Mouse (Mus musculus) ovary, adult 18-20 months (tissue): ENCODE results near the gene Rela.
"Not testable (repeated sequence)": the region's sequence is repeated elsewhere in the genome, so short reads cannot be mapped to it uniquely, and the experiment has no call there.

ENCODE experiments used
- DNase-seq: peaks from one replicate; pipeline ENCODE4 v3.0.0; 2022; ENCODE audit warnings: low spot score, mixed read lengths

Gene Rela

DNA sequence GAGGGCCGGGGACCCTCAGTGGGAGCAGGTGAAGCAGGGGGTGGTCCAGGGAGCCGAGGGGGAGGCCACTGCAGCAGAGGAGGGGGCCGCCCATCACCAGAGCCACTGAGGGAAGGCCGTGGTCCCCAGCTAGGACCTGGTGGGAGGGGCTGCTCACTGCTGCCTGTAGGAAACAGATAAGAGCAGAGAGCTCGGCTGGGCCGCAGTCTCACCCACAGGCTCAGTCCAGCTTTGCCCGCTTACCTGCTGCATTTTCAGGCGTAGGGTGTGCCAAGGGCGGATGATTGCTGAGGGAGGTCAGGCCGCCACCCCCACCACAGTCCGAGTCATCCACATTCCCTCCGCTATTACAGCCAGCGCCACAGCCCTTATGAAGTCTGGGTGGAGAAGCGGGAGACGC, 28.2 kb downstream of the Rela start:
- DNase-seq, result no peak

DNA sequence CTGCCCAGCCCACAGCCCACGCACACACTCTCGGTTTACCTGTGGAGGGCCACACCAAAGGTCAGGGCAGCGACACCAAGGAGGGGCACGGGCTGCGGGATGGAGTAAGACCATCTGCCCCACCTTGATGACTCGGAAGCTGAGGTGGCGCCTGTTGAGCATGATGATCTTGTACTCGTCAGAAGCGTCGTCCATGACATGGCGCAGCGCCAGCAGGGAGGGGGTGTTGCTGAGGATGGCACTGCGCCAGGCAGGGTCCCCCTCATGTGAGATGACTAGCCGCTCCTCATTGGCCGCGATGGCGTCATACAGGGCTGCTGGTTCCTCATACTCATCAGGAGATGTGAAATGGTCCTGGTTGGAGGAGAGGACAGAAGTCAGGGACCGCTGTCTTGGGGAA, 29.1 kb downstream of the Rela start:
- no peak for DNase-seq

DNA sequence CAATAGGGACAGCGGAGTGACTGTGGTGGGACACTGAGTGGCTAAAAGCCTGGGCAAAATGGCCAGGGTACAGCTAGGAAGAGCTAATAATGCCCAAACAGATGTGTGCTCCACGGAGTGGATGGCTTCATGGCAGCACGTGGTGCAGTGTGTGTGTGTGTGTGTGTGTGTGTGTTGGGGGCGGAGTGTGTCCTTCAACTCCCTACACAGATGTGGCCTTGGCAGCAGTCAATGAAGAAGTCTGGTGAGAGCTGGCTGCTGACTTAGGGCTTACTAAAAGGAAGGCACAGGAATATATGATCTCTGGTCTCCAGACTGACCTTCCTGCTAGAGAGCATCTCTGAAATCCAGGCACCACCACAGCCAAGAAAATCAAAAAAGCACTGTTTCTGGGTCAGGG, 31.1 kb downstream of the Rela start:
- DNase-seq, result no peak

DNA sequence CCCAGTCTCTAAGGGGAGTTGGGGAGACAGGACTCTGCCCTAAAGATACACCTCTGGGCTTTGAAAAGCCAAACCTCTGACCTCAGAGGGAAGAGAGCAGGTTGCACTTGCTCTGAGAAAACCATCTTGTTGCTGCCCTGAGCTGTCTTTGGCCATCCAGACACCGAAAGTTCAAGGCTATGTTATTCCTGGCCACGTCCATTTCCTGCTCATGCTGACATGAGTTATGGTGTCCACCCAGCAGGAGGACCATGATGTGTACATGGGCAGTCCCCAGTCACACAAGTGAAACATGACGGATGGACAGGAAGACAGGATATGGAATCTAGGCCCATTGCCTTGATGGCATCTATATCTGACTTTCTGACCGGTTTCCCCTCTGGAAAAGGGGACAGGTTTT, 43.1 kb downstream of the Rela start:
- DNase-seq, result no peak

DNA sequence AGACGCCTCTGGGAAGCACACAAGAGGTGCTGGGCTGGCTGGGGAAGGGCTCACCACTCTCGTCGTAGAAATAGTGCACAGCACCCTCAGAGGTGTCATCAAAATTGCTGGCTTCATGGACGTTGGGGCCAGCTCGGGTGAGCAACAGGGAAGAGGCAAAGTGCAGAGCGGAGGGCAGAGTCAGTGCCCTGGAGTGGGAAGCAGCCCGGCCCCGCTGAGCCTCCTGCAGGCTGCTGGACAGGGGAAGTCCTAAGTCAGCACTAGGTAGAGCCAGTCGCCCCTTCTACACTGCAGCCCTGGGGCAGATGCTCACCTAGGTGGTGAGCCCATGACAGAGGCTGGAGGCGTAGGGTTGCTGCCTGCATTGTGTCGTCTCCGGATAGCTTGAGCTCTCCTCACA, 47.0 kb downstream of the Rela start:
- DNase-seq, result no peak

DNA sequence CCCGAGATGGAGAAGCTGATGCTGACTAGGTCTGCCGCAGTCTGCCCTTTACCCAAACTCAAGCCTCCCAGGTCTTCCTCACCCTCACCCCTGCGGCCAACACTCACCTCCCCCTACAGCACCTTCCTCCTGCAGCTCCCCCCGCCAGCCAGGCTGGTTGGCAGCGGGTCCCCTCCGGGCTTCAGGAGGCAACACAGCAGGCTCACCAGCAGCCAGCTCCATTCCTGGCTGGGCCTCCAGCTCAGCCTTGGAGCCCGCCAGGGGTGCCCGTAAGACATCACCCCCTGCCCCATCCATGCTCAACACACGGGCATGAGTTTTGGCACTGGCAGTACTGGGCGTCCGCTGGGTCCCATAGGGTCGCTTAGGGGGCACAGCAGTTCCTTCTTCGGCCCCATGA, 47.7 kb downstream of the Rela start:
- no peak for DNase-seq

DNA sequence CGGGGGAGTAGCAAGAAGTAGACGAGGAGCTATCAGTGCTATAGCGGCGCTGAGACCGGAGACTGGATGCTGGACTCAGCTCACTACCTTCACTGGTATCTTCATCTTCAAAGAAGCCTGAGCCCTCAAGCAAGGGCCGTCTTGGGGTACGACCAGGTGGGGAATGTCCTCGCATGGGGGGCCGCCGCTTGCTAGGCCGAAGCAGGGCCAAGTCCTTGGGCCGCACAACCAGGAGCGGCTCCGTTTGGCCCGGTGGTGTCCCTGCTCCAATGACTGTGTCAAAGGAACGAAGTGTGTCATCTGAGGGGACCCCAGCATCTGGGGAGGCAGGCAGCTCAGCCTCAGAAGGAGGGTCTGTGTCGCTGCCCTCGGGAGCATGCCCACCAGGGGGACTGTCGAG, 48.1 kb downstream of the Rela start:
- no peak for DNase-seq

DNA sequence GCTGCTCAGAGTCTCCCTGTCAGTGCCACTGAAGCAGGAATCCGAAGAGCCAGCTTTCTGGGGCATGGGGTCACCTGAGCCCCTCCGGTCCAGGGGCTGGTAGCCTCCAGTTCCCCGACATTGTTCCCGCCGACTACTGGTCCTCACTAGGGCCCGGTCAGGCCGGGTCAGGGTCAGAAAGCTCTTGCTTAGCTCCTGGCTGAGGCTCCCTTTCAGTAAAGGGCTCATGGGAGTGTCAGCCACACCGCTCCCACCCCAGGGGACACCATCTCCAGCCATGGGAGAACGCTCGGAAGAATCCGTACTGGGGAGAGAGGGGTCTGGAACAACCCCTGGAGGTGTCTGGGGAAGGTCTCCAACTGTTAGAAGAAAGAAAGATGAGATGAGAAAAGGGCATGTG, 48.6 kb downstream of the Rela start:
- no peak for DNase-seq

DNA sequence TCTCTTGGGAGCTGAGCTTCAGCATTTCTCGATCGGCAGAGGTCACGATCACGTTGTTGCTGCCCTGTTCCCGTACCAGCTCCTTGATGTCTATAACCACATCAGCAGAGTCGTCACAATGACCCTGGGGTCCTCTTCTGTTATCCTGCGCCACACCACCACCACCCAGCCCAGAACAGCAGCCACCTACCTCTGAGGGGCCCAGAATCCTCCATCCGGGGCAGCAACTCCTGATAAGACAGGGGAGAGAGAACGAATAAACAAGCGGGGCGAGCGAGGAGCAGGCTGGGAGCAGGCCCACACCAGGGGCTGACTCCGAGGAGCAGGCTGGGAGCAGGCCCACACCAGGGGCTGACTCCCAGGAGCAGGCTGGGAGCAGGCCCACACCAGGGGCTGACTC, 49.2 kb downstream of the Rela start:
- no peak for DNase-seq

DNA sequence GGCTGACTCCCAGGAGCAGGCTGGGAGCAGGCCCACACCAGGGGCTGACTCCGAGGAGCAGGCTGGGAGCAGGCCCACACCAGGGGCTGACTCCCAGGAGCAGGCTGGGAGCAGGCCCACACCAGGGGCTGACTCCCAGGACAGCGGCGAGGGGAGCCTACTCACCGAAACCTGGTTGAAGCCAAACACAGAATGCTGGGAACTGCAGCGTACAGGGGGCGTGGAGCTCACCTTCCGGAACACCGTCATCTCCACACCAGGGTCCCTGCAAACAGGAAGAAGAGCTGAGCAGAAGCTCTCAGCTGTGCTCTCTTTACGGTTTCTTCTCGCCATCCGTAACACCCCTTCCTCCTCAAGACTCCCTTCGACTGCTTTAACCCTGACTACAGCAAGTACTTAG, 49.7 kb downstream of the Rela start:
- DNase-seq, result not testable (repeated sequence)

DNA sequence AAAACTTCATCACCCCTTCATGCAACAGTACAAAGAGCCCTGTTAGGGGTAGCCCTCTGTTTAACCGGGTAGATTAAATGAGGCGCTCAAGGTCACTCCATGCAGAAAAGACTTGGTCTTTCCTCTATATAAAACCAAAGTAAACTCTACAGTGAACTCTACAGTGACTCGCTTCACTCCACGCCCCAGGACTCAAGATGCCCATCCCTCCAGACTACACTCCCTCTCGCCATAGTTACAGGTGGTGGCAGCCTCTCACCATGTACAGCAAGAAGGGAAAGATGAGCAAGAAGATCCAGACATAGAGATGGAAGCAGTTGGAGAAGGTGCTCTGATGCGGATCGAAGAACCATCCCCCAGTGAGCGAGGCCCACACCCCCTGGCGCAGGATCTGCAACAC, 50.5 kb downstream of the Rela start:
- no peak for DNase-seq

DNA sequence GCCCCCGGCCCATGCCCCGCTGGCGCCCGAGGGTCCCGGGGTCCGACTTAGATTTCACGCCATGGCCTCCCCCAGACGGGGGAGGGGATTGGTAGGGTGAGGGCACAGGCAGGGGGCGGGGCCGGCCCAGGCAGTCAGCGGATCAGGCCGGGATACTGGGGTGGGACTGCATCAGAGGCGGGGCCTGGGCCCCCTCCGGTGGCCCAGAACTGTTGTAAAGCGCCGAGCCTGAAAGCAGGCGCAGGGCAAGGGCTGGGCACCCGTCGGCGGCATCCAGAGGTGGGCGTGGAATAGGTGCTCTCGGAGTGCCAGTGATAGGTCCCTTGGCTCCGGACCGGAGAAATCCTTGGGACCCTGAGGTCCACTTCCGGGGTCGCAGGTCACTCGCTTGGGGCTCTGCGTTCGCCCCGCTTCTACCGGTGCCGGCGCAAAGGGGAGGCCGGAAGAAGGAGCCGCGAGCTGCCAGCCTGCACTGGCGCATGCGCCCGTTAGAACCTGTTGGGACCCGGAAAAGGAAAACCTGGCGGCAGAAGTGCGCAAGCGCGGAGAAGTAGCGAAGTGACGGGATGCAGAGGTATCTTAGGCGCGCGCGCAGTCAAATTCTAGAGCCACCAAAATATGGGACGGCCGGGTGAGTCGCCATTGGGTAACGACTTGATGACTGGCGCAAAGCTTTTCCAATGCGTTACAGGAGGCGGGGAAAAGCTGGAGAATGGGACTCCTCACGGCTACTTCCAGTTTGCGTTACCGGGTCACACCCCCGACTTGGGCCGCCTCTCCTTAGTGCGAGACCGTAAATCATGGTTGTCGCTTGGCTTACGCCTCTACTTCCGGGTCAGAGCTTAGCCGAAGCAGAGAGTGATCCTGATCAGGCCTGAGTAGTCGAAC, 51.2 kb downstream of the Rela start, which contains the start of the genes Map3k11 and Pcnx3:
Gene Map3k11, plus strand, starts transcription at position 543 of the 888 bp plus-strand sequence.
Gene Pcnx3, minus strand, starts transcription at position 709 of the 888 bp plus-strand sequence.
- peak; percentile 97 for DNase-seq

DNA sequence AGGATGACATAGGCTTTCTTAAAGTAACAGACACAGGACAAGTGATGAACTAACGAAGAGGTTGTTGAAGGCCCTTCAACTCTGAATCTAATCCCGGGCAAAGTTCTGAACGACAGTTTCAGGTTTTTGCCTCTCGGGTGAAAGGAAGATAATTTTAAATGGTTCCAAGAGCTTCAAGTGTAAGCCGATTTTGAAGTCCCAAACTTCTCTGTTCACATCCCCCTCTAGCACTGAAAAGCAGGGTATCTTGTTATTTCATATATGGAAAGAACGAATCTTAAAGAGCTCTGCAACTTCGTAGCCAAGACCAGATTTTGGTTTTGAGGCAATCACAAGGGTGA, 51.8 kb downstream of the Rela start:
- no peak for DNase-seq

DNA sequence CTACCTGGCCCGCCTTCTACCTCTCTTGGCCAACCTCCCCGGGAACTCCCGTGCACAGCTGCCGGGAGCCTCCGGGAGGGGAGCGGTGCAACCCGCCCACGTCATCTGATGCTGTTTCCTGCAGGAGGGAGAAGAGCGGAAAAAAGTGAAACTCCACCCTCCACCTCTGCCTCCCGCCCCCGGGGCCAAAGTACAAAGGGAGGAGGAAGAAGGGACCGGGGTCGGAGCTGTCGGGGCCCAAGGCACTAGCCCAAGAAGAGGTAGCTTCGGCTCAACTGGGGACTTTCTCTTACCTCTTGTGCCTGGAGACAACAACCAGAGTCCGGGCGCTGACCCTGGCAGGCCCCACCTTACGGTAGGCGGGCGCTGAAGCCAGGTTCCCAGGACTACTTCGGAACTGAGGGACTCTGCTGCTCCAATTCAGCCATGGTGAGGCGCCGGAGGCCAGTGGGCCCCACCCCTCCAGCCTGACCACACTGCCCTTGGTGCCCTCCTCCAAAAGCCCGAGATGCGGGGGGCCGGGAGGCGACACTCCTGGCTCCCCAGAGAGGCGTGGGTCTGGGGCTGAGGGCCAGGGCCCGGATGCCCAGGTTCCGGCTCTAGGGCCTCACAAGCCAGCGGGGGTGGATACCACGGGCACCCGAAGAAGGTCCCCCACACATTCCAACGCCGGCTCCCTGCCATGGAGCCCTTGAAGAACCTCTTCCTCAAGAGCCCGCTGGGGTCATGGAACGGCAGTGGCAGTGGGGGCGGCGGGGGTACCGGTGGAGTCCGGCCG, 52.5 kb downstream of the Rela start:
- peak; percentile 84 for DNase-seq

DNA sequence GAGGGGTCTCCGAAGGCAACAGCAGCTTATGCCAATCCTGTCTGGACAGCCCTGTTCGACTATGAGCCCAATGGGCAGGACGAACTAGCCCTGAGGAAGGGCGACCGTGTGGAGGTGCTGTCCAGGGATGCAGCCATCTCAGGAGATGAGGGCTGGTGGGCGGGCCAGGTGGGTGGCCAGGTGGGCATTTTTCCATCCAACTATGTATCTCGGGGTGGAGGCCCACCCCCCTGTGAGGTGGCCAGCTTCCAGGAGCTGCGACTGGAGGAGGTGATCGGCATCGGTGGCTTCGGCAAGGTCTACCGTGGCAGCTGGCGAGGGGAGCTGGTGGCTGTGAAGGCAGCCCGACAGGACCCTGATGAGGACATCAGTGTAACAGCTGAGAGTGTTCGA, 53.1 kb downstream of the Rela start:
- DNase-seq, result no peak

DNA sequence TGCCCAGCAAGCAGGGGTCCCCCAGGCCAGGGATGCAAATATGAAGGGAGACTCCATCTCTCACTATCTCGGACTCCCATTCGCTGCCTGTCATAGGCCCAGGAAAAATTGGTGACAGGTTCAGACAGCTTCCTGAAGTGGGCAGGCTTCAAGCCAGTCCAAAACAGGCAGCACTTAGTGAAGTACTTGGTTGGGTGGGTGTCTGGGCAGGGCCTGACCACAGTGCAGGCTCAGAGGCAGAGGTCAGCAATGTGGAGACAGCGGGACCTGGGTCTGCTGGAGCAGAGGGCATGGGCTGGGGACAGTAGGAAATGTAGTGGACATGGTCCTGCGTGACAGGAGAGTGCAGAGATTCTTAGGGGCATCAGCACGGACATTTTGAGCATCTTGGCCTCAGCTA, 54.3 kb downstream of the Rela start:
- DNase-seq, result no peak

DNA sequence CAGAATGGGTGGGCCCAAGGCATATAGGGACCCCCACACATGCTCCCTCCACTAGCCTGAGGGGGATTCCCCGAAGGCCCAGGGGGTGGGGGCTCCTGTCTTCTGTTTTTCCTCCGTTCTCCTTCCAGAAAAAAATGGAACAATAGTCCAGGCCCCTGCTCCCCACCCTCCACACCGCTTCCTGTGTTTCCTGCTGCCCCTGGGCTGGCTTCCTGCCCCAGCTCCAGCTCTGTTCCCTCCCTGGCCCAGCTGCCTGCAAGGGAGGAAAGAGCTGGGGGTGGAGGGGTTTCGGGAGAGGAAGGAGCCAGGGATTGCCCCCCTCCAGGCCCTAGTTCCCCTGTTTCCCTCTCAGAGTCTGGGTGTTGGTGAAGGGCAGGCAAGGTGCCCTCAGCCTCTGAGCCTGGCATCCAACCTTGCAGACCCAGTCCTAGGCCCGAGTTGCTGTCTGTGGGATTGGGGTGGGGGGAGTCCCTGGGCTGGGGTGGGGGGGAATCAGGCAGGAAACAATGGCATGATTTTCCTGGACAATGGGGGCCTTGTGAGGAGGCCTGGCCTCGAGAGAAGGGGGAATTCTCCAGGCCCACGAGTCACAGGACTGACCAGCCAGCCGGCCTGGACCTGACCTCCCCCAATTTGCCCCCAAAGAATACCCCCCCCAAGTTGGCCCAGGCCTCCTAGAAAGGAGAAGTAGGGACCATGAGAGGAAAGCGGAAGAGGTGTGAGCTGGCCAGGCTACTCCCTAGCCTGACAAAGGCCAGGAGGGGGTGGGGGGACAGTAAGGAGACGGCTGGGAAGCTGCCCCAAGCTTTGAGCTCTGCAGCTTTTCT, 55.0 kb downstream of the Rela start:
- no peak for DNase-seq

DNA sequence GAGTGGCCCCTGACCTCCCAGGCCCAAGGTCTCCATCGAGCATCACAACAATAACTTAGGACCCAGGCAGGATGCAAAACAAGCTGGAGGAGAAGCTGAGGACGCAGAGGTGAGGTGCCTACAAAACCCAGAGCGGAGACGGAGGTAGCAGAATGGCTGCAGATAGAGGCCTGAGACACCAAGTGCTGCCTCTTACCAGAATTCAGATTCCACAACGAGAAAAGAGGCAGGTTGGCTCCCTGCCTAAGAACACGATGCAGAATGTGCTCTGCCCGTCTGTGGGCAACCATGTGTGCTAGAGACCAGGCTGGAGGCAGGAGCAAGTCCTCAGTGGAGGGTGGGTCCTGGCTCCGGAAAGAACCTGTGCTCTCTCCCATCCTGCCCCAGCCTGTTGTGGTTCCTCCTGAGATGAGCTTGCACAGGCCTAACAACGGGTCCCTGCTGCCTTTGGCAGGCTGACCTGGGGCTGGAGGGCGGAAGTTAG, 55.7 kb downstream of the Rela start:
- no peak for DNase-seq

DNA sequence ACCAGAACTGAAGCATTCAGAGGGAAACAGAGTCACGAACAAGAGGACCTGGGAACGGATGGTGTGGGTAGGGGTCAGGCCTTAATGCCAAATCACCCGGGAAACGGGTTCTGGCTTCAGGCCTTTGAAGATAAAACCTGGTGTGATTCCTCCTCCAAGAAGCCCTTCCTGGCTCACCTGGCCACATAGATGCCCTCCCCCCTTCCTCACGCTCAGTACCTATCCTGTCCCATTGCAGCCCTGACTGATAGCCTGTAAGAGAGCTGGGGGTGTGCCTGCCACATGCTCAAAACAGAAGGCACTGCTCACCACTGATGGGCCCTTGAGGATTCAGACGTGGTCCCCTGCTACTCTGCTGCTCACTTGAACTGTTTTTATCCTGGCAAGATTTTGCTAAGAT, 56.5 kb downstream of the Rela start:
- DNase-seq, result no peak

DNA sequence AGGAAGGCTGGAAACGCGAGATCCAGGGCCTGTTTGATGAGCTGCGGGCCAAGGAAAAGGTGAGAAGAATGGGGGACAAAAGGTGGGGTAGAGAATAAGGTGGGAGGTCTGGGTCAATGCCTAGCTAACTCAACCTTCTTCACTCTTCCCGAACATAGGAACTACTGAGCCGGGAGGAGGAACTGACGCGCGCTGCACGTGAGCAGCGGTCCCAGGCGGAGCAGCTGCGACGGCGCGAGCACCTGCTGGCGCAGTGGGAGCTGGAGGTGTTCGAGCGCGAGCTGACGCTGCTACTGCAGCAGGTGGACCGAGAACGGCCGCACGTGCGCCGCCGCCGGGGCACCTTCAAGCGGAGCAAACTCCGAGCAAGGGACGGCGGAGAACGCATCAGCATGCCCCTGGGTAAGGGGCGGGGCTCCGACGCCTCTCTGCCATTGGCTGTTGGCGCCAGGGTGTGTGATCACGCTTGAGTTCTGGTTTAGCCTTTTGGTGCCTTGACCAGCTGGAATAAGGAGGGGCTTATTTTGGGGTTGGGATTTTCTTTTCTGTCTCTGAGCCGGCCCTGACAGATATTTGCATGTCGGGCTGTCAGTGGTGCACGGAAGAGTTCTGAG, 58.7 kb downstream of the Rela start:
- DNase-seq, result no peak
